16 mouse cellular contexts compared by ENCODE assay signal in the genomic region with DNA sequence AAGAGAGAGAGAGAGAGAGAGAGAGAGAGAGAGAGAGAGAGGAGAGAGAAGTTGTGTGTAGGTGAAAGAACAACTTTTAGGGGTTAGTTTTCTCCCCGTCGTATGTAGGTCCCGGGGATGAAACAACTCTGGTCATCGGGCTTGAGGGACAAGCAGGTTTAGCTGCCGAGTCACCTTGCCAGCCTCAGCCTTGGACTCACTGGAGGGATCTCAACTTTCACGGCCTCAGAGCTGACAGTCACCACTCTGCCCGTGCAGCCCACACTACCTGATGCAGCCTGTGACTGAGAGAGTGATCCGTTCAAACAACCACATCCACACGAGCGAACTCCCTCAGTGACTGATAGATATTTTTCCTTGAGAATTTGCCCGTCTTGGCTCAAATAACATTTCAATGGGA.
"Had no signal": no experiment of that assay in that cellular context is flagged by ENCODE, and none has a peak within 500 bp of the region (broad histone marks: within the 10 kb centered on the region; RNA-seq: fewer than 3 reads in every experiment).

No protein-coding gene starts in this region.

- H3K4me2 ChIP-seq: limb, embryonic 15.5 days; liver, embryonic 12.5 days; lung, embryonic 14.5 days; midbrain, embryonic 11.5 days; midbrain, embryonic 15.5 days; neural tube, embryonic 12.5 days; stomach, embryonic 15.5 days had no signal

- H3K4me3 ChIP-seq: limb, embryonic 15.5 days; liver, embryonic 12.5 days; midbrain, embryonic 15.5 days; neural tube, embryonic 12.5 days; stomach, embryonic 15.5 days had no signal

- DNase-seq: kidney, postnatal 36 days; layer of hippocampus, adult 9-11 months; layer of hippocampus, postnatal 36 days; lung, embryonic 14.5 days; lung, postnatal 10 days; right cerebral cortex, postnatal 4 days; thymus, postnatal 36 days had no signal

- H3K9ac ChIP-seq: limb, embryonic 15.5 days; liver, embryonic 12.5 days; lung, embryonic 14.5 days; midbrain, embryonic 15.5 days; neural tube, embryonic 12.5 days; stomach, embryonic 15.5 days had no signal

- H3K27me3 ChIP-seq: limb, embryonic 15.5 days; liver, embryonic 12.5 days; megakaryocyte, embryonic 14.5 days; midbrain, embryonic 15.5 days; neural tube, embryonic 12.5 days; stomach, embryonic 15.5 days had no signal

- H3K9me3 ChIP-seq: limb, embryonic 15.5 days; liver, embryonic 12.5 days; midbrain, embryonic 15.5 days; neural tube, embryonic 12.5 days; stomach, embryonic 15.5 days had no signal

- H3K4me1 ChIP-seq: neural tube, embryonic 12.5 days had no signal

- ATAC-seq: liver, embryonic 12.5 days; midbrain, embryonic 15.5 days had no signal

- H3K27ac ChIP-seq: kidney, postnatal 0 days; limb, embryonic 15.5 days; liver, embryonic 12.5 days; macrophage; midbrain, embryonic 15.5 days; neural tube, embryonic 12.5 days; stomach, embryonic 15.5 days had no signal

- H3K36me3 ChIP-seq: liver, embryonic 12.5 days; midbrain, embryonic 15.5 days; stomach, embryonic 15.5 days had no signal
